Mouse (Mus musculus) left cerebral cortex, postnatal 10 days (tissue): ENCODE data around the gene Tuft1. TPM values are rescaled to one million over a fixed set of nuclear protein-coding genes. Genes with fewer than 3 reads are reported as not detected.
"Not testable (repeated sequence)": the region's sequence is repeated elsewhere in the genome, so short reads cannot be mapped to it uniquely, and the experiment has no call there.

Source experiments
- DNase-seq, 2 experiments: peaks; one replicate each; pipeline ENCODE4 v3.0.0; 2021 to 2022; ENCODE audit warnings: low spot score in 2 of 2, mixed read lengths in 1 of 2; ENCODE audit errors: extremely low spot score in 1 of 2
- intact Hi-C: fragments of 180-260 bp; cut with DNase I; formaldehyde crosslinking; loops from one replicate; pipeline ENCODE4 v1.15.1; 2025
- total RNA-seq, 2 experiments: library from RNA; stranded (reverse); gene quantifications; 2 replicates each; pipeline ENCODE4 v1.2.3; 2021

Tuft1 gene
- total RNA-seq = 1 to 10 TPM in 1 of 2 experiments, under 1 TPM in 1; 0.77 to 1.3 TPM

- intact Hi-C loops = not testable (repeated sequence)
- DNase-seq = peak; percentile 9 to 67
Measured at GRCm38 (mm10) chr3:94658740-94659095, at the start of gene Tuft1. Tuft1 (minus strand) TSS chr3:94658872.

GRCm38 (mm10) chr3:94703364-94703763 is 44.7 kb upstream of the Tuft1 start:
- intact Hi-C loops, DNase-seq: not testable (repeated sequence)

- DNase-seq = no peak
- intact Hi-C loops = no loop called here
Measured at GRCm38 (mm10) chr3:94702856-94703255, 44.2 kb upstream of the Tuft1 start.

GRCm38 (mm10) chr3:94702163-94702810 is 43.6 kb upstream of the Tuft1 start:
- intact Hi-C loops, DNase-seq: not testable (repeated sequence)

GRCm38 (mm10) chr3:94696257-94696656 is 37.6 kb upstream of the Tuft1 start:
- DNase-seq, intact Hi-C loops: not testable (repeated sequence)

GRCm38 (mm10) chr3:94695591-94695990 is 36.9 kb upstream of the Tuft1 start:
- intact Hi-C loops, DNase-seq: not testable (repeated sequence)

- DNase-seq, intact Hi-C loops: not testable (repeated sequence)
Measured at GRCm38 (mm10) chr3:94693874-94694273, 35.2 kb upstream of the Tuft1 start.

- no peak for DNase-seq
- intact Hi-C loops = no loop called here
Measured at GRCm38 (mm10) chr3:94693329-94693825, 34.7 kb upstream of the Tuft1 start, which contains the start of gene Selenbp2. Selenbp2 (plus strand) TSS chr3:94693556.

- DNase-seq, intact Hi-C loops: not testable (repeated sequence)
Measured at GRCm38 (mm10) chr3:94691694-94692093, 33.0 kb upstream of the Tuft1 start.

GRCm38 (mm10) chr3:94690616-94691247 is 32.1 kb upstream of the Tuft1 start:
- intact Hi-C loops = no loop called here
- DNase-seq = no peak

- DNase-seq, intact Hi-C loops: not testable (repeated sequence)
Measured at GRCm38 (mm10) chr3:94690162-94690561, 31.5 kb upstream of the Tuft1 start.

- DNase-seq, intact Hi-C loops: not testable (repeated sequence)
Measured at GRCm38 (mm10) chr3:94689195-94689594, 30.5 kb upstream of the Tuft1 start.

GRCm38 (mm10) chr3:94688698-94689097 is 30.0 kb upstream of the Tuft1 start:
- DNase-seq, intact Hi-C loops: not testable (repeated sequence)

- DNase-seq, intact Hi-C loops: not testable (repeated sequence)
Measured at GRCm38 (mm10) chr3:94685989-94686772, 27.5 kb upstream of the Tuft1 start.

- intact Hi-C loops = no loop called here
- DNase-seq = no peak
Measured at GRCm38 (mm10) chr3:94683646-94684045, 25.0 kb upstream of the Tuft1 start.

GRCm38 (mm10) chr3:94680783-94681182 is 22.1 kb upstream of the Tuft1 start:
- no peak for DNase-seq
- intact Hi-C loops = no loop called here

- intact Hi-C loops, DNase-seq: not testable (repeated sequence)
Measured at GRCm38 (mm10) chr3:94680032-94680431, 21.4 kb upstream of the Tuft1 start.

GRCm38 (mm10) chr3:94679351-94679841 is 20.7 kb upstream of the Tuft1 start:
- intact Hi-C loops = no loop called here
- no peak for DNase-seq

- DNase-seq, intact Hi-C loops: not testable (repeated sequence)
Measured at GRCm38 (mm10) chr3:94675101-94675500, 16.4 kb upstream of the Tuft1 start.
